Mouse (Mus musculus): ENCODE measurements around the gene Axin2.
A peak's percentile ranks its signal among the peaks of the same experiment; 100 is the strongest.

Axin2 gene

GRCm38 (mm10) chr11:108902303-108902702, 17.8 kb upstream of the Axin2 start:
- no peak for DNase-seq (ENCODE audit: low read depth)

DNA sequence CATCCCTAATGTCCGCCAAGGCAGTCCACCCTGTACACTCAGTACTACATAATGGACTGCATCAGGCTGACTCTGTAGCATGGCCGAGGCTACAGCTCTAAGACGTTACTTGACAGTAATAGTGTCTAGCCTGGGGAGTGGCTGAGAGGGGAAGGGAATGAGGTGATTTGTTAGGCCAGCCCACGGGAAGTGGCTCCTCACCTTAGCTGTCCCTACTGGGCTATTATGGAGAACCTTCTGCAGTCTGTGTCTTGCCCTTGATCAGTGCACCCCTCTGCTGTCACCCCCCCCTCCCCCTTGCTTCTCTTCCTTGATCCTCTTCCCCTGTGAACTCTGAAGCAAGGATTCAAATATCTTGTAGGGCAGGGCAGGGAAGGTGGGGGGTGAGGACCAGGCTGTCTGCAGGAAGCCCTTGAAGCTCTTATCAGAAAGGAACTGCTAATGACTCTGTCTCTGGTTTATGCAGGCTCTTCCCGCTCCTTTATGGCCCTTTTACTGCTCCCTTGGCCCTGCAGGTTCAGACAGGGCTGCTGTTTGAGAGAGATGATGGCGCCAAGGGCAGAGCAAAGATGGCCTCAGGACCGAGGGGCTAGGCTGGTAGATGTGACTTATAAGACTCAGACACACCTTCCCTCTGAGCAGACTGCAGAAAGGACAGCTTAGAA, 13.4 kb upstream of the Axin2 start:
- DNase-seq (ENCODE audit: low read depth): no peak

GRCm38 (mm10) chr11:108909396-108910195, 10.6 kb upstream of the Axin2 start:
- DNase-seq (ENCODE audit: low read depth): no peak

DNA sequence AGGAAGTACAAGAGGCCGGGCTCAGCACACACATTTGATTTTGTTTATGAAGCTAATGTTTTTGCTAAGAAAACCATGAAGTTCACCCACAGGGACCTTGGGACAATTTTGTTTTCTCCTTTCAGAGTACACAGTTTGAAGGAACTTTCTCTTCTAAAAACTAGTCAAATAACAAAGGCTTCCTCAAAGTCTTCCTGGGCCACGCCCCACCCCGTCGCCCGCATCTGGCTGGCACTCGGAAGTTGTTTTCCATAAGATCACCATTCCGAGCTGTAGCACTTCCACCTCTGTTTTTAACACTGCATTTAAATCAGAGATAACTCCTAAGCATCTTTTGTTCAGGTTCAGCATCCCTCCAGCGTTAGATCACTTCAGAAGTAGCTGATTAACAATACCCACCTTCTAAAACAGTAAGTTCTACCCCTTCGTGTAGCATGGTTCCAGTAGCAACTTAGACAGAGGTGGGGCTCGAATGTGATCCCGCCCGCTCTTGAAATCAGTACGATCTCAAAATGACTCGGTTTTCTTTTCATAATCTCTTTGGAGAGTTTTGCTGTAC, 9.7 kb upstream of the Axin2 start:
- DNase-seq (ENCODE audit: low read depth): no peak

DNA sequence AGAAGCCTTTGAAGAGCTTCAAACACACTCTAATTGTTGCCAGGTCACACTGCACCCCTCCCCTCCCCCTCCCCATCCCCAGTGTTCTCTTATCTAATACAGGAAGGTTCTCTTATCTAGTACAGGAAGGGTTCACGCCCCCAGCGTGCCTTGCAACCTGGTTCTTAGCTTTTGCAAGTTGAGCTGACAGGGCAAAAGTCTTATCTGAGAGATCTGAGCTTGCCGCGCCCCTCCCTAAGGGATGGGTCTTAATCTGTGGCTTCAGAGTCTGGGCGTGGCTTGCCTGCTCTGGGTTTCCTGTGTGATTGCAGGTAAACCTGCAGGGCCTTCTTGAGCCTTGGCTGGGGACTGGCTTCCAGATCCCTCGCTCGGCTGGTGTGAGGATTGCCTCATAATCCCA, 9.2 kb upstream of the Axin2 start:
- no peak for DNase-seq (ENCODE audit: low read depth)

GRCm38 (mm10) chr11:108912174-108912573, 8.0 kb upstream of the Axin2 start:
- no peak for DNase-seq (ENCODE audit: low read depth)

DNA sequence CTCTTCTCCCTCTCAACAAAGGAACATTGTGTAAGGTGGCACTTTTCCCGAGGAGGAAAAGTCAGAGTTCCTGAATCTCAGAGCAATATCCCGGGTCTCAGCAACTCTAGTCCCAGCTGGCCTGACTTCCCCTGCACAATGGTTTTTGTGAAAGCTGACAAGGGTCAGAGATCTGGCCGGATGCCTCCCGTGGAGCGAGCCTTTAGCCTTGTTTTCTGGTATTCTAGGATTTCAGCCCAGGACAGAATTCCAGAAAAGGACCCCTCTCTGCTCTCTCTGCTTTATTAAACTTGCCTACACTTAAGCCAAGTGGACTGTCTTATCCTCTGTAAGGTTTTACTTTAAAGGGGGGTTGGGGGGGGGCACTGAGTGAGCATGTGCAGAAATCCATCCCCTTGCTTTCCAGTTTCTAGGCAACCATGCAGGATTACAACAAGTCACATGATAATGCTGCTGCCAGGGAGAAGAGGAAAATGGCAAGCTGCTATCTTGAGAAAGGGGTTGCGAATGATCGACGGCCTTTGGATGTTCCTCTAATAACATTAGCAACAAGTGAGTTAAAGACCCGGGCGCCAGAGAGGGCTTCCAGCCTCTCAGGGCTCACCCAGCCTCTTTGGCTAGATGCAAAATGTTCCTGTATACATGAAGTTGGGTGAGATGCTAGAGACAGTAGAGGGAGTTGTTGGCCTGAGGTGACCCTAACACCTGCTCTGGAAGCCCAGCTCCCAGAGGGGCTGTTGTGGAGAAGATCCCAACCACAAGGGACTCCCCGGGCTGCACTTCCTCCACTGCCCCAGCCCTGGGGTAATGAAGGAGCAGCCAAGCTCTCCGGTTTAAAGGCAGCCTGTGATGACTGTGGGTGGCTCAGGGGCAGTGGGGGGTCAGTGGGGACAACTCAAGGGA, 2.5 kb upstream of the Axin2 start:
- no peak for DNase-seq (ENCODE audit: low read depth)

- DNase-seq (ENCODE audit: low read depth): no peak
Measured at GRCm38 (mm10) chr11:108920636-108921505, 722 bp downstream of the Axin2 start.

GRCm38 (mm10) chr11:108921506-108922455, 1.6 kb downstream of the Axin2 start:
- no peak for DNase-seq (ENCODE audit: low read depth)

DNA sequence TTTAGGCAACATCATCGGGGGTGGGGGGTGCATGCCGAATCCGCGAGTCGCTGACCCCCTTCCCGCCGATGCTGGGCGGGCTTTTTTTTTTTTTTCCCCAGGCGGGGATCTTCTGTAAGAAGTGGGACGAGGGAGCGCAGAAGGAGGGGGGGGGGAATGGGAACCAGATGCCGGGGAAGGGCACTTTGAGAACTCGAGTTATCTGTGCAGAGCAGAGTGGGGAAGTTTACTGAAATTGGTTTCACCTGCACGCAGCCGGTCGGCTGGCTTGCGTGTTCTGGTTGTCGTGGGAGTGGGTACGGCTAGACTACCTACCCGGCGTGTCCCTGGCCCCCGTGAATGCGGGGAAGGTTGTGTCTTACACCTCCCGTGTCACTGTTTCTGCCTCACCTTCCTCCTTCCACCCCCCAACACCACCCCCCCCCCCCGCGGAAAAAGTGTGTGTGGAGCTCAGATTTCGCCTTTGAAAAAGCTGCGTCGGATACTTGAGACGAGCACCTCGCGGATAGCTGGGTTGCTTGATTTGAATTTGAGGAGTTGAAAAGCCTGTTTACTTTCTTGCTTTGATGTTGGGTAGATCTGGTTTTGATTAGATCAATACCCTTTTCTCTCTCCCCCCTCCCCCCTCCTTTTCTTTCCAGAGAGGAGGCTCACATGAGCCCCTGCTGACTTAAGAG, 2.5 kb downstream of the Axin2 start:
- no peak for DNase-seq (ENCODE audit: low read depth)

DNA sequence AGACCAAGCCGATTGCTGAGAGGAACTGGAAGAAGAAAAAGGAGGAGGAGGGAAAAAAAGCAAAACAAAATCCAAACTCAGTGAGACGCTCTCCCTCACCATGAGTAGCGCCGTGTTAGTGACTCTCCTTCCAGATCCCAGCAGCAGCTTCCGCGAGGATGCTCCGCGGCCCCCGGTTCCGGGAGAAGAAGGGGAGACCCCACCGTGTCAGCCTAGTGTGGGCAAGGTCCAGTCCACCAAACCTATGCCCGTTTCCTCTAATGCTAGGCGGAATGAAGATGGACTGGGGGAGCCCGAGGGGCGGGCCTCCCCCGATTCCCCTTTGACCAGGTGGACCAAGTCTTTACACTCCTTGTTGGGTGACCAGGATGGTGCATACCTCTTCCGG, 3.0 kb downstream of the Axin2 start:
- no peak for DNase-seq (ENCODE audit: low read depth)

GRCm38 (mm10) chr11:108923781-108924180, 3.6 kb downstream of the Axin2 start:
- DNase-seq (ENCODE audit: low read depth): no peak

DNA sequence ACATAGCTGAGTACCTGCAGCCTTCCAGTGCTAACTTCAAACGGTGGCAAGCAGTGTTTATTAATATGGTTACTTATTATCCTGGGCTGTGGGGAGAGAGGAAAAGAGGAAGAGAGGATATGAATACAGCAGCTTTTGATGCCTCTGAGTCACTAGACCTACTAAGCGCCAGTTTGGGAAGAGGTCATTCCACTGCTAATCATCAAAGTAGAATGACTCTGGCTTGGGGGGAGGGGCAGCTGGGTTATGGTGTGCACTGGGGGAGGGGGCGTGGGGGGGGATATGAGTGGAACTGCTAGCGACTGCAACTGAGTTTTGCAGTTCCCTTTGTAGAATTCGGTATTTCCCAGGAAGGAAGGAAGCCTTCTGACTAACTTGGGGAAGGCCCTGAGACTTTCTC, 4.2 kb downstream of the Axin2 start:
- DNase-seq (ENCODE audit: low read depth): no peak

DNA sequence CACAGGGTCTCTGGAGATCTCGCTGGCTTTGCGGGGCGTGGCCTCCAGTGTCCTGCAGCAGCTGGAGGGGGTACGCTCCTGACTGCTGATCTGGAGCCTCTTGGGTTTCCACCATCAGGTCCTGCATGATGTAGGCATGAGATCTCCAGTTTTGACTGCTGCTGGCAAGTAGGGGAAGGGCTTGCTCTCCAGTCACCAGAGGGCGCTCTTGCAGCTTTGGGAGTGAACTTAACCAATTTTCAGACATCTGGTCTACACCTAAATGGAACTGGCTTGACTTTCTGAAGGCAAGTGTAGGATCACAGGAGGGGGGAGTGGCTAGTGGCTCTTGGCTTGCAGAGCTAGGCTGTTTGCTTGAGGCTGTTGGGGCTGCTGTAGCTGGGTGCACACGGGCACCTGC, 5.1 kb downstream of the Axin2 start:
- DNase-seq (ENCODE audit: low read depth): peak; percentile 69

GRCm38 (mm10) chr11:108925826-108926225, 5.7 kb downstream of the Axin2 start:
- no peak for DNase-seq (ENCODE audit: low read depth)

- no peak for DNase-seq (ENCODE audit: low read depth)
Measured at GRCm38 (mm10) chr11:108926345-108927092, 6.4 kb downstream of the Axin2 start.

DNA sequence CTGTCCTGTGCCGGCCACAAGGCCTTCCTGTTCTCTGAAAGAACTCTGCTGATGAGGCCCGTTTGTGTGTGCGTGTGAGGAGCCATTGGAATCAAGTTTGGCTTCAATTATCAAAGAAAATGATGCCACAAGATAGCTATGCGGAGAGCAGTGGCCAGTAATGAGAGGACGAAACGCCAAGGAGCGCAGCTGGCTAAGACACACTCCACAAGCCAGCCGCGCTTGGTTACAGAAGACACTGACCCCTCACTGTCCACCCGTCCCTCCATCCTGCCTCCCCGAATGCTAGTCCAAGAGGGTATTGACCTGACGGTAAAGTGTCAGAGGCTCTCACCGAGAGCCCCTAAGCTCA, 6.9 kb downstream of the Axin2 start:
- DNase-seq (ENCODE audit: low read depth): no peak

DNA sequence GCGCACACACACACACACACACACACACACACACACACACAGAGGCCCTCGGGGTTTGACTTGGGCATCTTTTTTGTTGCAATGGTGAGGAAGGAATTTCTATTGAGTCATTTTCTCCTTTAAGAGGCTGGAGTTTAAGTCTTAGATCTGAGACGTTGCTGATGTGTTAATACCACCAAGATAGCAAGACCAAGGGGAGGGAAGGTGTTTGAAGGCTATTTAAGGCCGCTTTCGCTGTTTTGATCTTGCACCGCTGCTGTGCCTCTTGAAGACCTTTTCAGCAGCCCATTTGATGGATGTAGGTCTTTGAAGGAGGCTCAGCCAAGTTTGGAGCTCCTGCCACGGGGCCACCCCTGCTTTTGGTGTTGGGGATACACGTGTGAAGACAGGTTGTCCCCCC, 7.9 kb downstream of the Axin2 start:
- no peak for DNase-seq (ENCODE audit: low read depth)

DNA sequence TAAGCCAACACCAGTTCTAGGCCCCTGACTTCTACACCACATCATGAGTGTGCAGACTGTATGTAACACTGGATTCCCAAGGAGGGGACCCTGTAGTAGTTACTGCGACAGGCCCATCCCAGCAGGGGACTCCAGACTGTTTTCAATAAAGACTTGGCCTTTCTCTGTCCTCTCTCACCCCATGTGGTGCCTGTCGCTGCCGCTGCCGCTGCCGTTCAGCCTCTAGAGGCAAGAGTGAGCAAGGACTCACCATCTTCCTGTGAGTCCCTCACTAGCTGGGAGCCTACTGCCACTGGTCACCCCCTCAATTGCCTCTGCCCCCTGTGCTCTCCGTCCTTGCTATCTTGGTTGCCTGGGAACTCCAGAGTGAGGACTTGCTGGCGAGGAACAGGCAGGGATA, 8.6 kb downstream of the Axin2 start:
- DNase-seq (ENCODE audit: low read depth): no peak

All from c-Kit-positive CD71-positive TER-119-negative erythroid progenitor cells, embryonic 14.5 days (primary cell).